18 mouse cellular contexts compared by ENCODE assay signal in the genomic region with DNA sequence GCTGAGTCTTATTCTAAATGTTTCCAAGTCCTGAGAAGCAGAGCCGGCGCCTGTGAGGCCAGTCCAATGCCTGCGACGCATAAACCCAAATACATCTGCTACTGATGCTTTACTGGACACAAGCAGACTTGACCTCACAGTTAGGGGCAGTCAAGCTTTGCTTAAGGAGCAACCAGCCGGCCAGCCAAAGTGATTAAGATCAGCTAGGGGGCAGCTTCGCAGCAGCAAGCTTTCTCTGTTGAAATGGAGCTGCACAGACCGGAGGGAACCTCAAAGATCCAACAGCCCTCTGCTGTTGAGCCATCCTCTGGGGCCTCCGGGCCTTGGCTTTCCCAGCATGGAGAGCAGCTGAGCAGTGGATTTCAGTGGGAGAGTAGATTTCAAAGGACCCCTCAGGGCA.
A peak's percentile ranks its signal among the peaks of the same experiment; 100 is the strongest.
DNase-seq lines count a peak whose midpoint lies in the region; ATAC-seq and TF ChIP-seq lines count a peak whose summit lies in the region.
"Had no signal": no experiment of that assay in that cellular context is flagged by ENCODE, and none has a peak within 500 bp of the region (broad histone marks: within the 10 kb centered on the region; RNA-seq: fewer than 3 reads in every experiment).

No protein-coding gene starts in this region.

- H3K4me1 ChIP-seq in intestine, postnatal 0 days (replicated peaks; ENCODE audit: control insufficient read depth, insufficient read depth, low read length): no peaks in the 10 kb centered on the region
- no peaks in the 10 kb centered on the region for H3K4me1 ChIP-seq in intestine, embryonic 16.5 days (ENCODE audit: control insufficient read depth, insufficient read depth, low read length)
- peaks cover 24% of the 10 kb centered on the region for H3K4me1 ChIP-seq in neural tube, embryonic 15.5 days
- H3K4me1 ChIP-seq in hindbrain, embryonic 13.5 days (replicated peaks): peaks cover 57% of the 10 kb centered on the region
- H3K4me1 ChIP-seq: embryonic facial prominence, embryonic 13.5 days had no signal

- no peaks in the 10 kb centered on the region for H3K9me3 ChIP-seq in intestine, postnatal 0 days (ENCODE audit: control insufficient read depth)
- H3K9me3 ChIP-seq in intestine, embryonic 16.5 days (ENCODE audit: control insufficient read depth, low read length): no peaks in the 10 kb centered on the region
- no peaks in the 10 kb centered on the region for H3K9me3 ChIP-seq in neural tube, embryonic 15.5 days (replicated peaks)
- no peaks in the 10 kb centered on the region for H3K9me3 ChIP-seq in hindbrain, embryonic 13.5 days
- H3K9me3 ChIP-seq: embryonic facial prominence, embryonic 13.5 days had no signal

- WGBS in intestine, postnatal 0 days: 63% methylated on average over 8 of the region's 8 CpGs
- WGBS in intestine, embryonic 16.5 days: 53% methylated on average over 8 of the region's 8 CpGs
- 49% methylated on average over 8 of the region's 8 CpGs for WGBS in neural tube, embryonic 15.5 days
- 41% methylated on average over 8 of the region's 8 CpGs for WGBS in hindbrain, embryonic 13.5 days

- H3K27me3 ChIP-seq in intestine, postnatal 0 days (replicated peaks; ENCODE audit: control insufficient read depth, insufficient read depth, low read length): no peaks in the 10 kb centered on the region
- no peaks in the 10 kb centered on the region for H3K27me3 ChIP-seq in intestine, embryonic 16.5 days (replicated peaks; ENCODE audit: control insufficient read depth, insufficient read depth, low read length)
- no peaks in the 10 kb centered on the region for H3K27me3 ChIP-seq in neural tube, embryonic 15.5 days (replicated peaks)
- H3K27me3 ChIP-seq in hindbrain, embryonic 13.5 days: no peaks in the 10 kb centered on the region
- H3K27me3 ChIP-seq: embryonic facial prominence, embryonic 13.5 days had no signal

- no peak for ATAC-seq in intestine, postnatal 0 days
- ATAC-seq in intestine, embryonic 16.5 days: no peak
- no peak for ATAC-seq in neural tube, embryonic 15.5 days (ENCODE audit: low FRiP score)
- ATAC-seq in hindbrain, embryonic 13.5 days (ENCODE audit: low FRiP score): no peak
- ATAC-seq: forebrain, embryonic 14.5 days had no signal

- no peak overlapping the region for H3K27ac ChIP-seq in intestine, postnatal 0 days (ENCODE audit: low read depth, low read length)
- no peak overlapping the region for H3K27ac ChIP-seq in intestine, embryonic 16.5 days (ENCODE audit: low read length)
- no peak overlapping the region for H3K27ac ChIP-seq in neural tube, embryonic 15.5 days (replicated peaks)
- peak overlapping the region; percentile 6; the same call in 1 of the 2 replicates for H3K27ac ChIP-seq in hindbrain, embryonic 13.5 days
- H3K27ac ChIP-seq: embryonic facial prominence, embryonic 13.5 days; liver, embryonic 14.5 days; macrophage had no signal

- peak; percentile 39 for DNase-seq in neural tube, embryonic 10.5 days (ENCODE audit: extremely low spot score, low spot score)
- peak; percentile 56 for DNase-seq in retina, postnatal 1 day
- DNase-seq in right cerebral cortex, postnatal 14 days: no peak
- DNase-seq in spleen, postnatal 14 days (ENCODE audit: low spot score in 2 of 2): no peak
- DNase-seq: gastrocnemius, postnatal 10 days; heart, postnatal 36 days; kidney, adult 9 months; thymus, postnatal 14 days had no signal

- no peak overlapping the region for H3K9ac ChIP-seq in intestine, postnatal 0 days (ENCODE audit: low read depth, low read length)
- H3K9ac ChIP-seq in intestine, embryonic 16.5 days (ENCODE audit: low read depth, low read length): no peak overlapping the region
- H3K9ac ChIP-seq in neural tube, embryonic 15.5 days (replicated peaks): no peak overlapping the region
- H3K9ac ChIP-seq in hindbrain, embryonic 13.5 days: no peak overlapping the region
- H3K9ac ChIP-seq: embryonic facial prominence, embryonic 13.5 days; liver, embryonic 14.5 days had no signal

- no peak overlapping the region for H3K4me2 ChIP-seq in intestine, postnatal 0 days (replicated peaks; ENCODE audit: low read depth)
- H3K4me2 ChIP-seq in intestine, embryonic 16.5 days (ENCODE audit: low read depth, low read length): no peak overlapping the region
- no peak overlapping the region for H3K4me2 ChIP-seq in neural tube, embryonic 15.5 days
- no peak overlapping the region for H3K4me2 ChIP-seq in hindbrain, embryonic 13.5 days
- H3K4me2 ChIP-seq: embryonic facial prominence, embryonic 13.5 days; heart, embryonic 11.5 days had no signal

- 0 out of 2 replicates have a peak, but pooled peaks have one; percentile 6 for TF ChIP-seq CTCF in intestine, postnatal 0 days (IDR thresholded peaks at IDR 0.05; ENCODE audit: low read depth)

- H3K4me3 ChIP-seq in intestine, postnatal 0 days (ENCODE audit: low read depth, low read length): no peak overlapping the region
- no peak overlapping the region for H3K4me3 ChIP-seq in intestine, embryonic 16.5 days (ENCODE audit: low read length)
- H3K4me3 ChIP-seq in neural tube, embryonic 15.5 days (replicated peaks): no peak overlapping the region
- no peak overlapping the region for H3K4me3 ChIP-seq in hindbrain, embryonic 13.5 days
- H3K4me3 ChIP-seq: embryonic facial prominence, embryonic 13.5 days; myocyte had no signal

- H3K36me3 ChIP-seq in intestine, postnatal 0 days (ENCODE audit: control insufficient read depth, insufficient read depth): no peaks in the 10 kb centered on the region
- no peaks in the 10 kb centered on the region for H3K36me3 ChIP-seq in intestine, embryonic 16.5 days (ENCODE audit: control insufficient read depth, insufficient read depth, low read length)
- H3K36me3 ChIP-seq in neural tube, embryonic 15.5 days: no peaks in the 10 kb centered on the region
- peaks cover 9% of the 10 kb centered on the region for H3K36me3 ChIP-seq in hindbrain, embryonic 13.5 days
- H3K36me3 ChIP-seq: embryonic facial prominence, embryonic 13.5 days had no signal

Comparison
In these comparisons a context has a peak if more than half of its experiments do, and no peak if none do; other contexts are left out.
1. DNase-seq: peak in neural tube, embryonic 10.5 days (single experiment) and retina, postnatal 1 day (single experiment); none in right cerebral cortex, postnatal 14 days (single experiment) and spleen, postnatal 14 days (0 of 2).